Mouse (Mus musculus) cortical plate, adult 2 months (tissue): ENCODE measurements around the gene Sorbs2. TPM values are rescaled to one million over a fixed set of nuclear protein-coding genes. Genes with fewer than 3 reads are reported as not detected.
A peak's percentile ranks its signal among the peaks of the same experiment; 100 is the strongest.

Experiments
- H3K27ac ChIP-seq: fragments of 200-500 bp; 2 replicates; pipeline ENCODE4 v1.5.1; 2012; ENCODE audit warnings: low read length, control low read depth, inconsistent platforms; ENCODE audit not compliant: insufficient read depth
- H3K4me1 ChIP-seq: fragments of 200-500 bp; 2 replicates; pipeline ENCODE4 v1.6.1; 2011; ENCODE audit warnings: low read length; ENCODE audit not compliant: control insufficient read depth, insufficient read depth
- H3K4me3 ChIP-seq: fragments of 200-500 bp; 2 replicates; pipeline ENCODE4 v1.5.1; 2011; ENCODE audit warnings: mild to moderate bottlenecking, low read length, control low read depth; ENCODE audit not compliant: insufficient read depth
- CTCF ChIP-seq: fragments of 200-500 bp; IDR thresholded peaks from 2 replicates; pipeline ENCODE4 v1.5.1; 2011; ENCODE audit warnings: mild to moderate bottlenecking, control low read depth, low read length; ENCODE audit not compliant: insufficient read depth; ENCODE audit errors: extremely low read depth
- POLR2A ChIP-seq: fragments of 200-500 bp; IDR thresholded peaks from 2 replicates; pipeline ENCODE4 v1.6.1; 2011; ENCODE audit warnings: mild to moderate bottlenecking, low read length, control low read depth; ENCODE audit not compliant: insufficient read depth; ENCODE audit errors: extremely low read depth
- polyA plus RNA-seq: library from polyadenylated mRNA; depleted of rRNA; stranded (reverse); fragments of >200 nt; gene quantifications from 2 replicates; pipeline ENCODE4 v1.2.3, GENCODE M21; 2012; rRNA removed

Sorbs2 gene
- polyA plus RNA-seq, 1 experiment, result 136 TPM

DNA sequence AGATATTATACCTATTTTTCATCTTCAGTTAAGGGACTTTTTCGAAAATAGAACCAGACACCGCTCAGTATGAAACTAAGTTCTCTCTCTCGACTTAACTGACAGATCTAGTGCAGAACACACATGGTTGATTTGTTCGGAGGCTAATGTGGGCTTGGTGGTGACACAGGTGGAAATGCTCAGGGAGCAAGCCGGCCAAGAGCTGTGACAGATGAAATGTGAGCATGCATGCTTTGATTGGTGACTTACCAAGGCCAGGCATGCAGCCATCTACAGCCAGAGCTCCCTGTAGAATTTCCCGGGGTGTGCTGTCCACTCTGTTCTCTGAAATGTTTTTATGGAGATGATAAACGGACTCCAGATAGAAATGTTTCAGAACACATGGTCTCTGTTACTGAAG is 364.5 kb downstream of the Sorbs2 start:
- H3K4me1 ChIP-seq, result no peaks in the 10 kb centered on the region
- H3K4me3 ChIP-seq, result no peak overlapping the region
- no peak for TF ChIP-seq CTCF
- no peak for TF ChIP-seq POLR2A

GRCm38 (mm10) chr8:45874945-45875626 is 367.5 kb downstream of the Sorbs2 start:
- TF ChIP-seq POLR2A (no peak), CTCF (no peak)
- H3K4me3 ChIP-seq, result no peak overlapping the region
- H3K4me1 ChIP-seq, result no peaks in the 10 kb centered on the region
- 0 out of 2 replicates have a peak overlapping the region, but pooled peaks have one; percentile 61 for H3K27ac ChIP-seq

More for the DNA sequence above, 364.5 kb downstream of the Sorbs2 start:
- no peak overlapping the region for H3K27ac ChIP-seq

DNA sequence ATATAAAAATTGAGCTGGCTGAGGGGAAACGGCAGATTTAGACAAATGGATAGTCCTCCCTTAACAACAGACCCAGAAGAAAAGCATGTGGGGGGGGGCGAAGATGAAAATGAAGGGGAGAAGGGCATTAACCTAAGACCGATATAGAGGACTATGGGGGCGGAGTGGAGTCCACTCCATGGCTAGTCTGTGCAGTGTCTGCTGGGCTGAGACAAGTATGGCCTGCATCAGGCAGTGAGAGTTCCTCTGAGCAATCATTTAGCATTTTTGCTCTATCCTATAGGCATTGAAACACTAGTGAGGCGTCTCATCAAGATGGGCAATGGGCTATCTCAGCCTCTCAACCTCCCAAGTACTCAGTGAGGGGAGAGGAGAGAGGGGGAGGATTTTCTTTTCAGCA is 368.8 kb downstream of the Sorbs2 start:
- Histone ChIP-seq H3K4me1 (no peaks in the 10 kb centered on the region), H3K4me3 (no peak overlapping the region), H3K27ac (no peak overlapping the region)
- no peak for TF ChIP-seq POLR2A
- TF ChIP-seq CTCF, result no peak

Other genes starting within 250 kb of the Sorbs2 start
- gene F11, start 245.8 kb upstream of the Sorbs2 start, polyA plus RNA-seq, result not detected in 2 replicates
- 0.06 and 0.08 TPM in 2 replicates for gene Klkb1, start 212.9 kb upstream of the Sorbs2 start, polyA plus RNA-seq
- gene Gm45753, start 199.3 kb upstream of the Sorbs2 start, polyA plus RNA-seq, result not detected in 2 replicates
- 5.4 and 5.6 TPM in 2 replicates for gene Cyp4v3, start 174.6 kb upstream of the Sorbs2 start, polyA plus RNA-seq
- gene Fam149a, start 125.5 kb upstream of the Sorbs2 start, polyA plus RNA-seq, result 16.4 and 17.0 TPM in 2 replicates
- gene Tlr3, start 96.7 kb upstream of the Sorbs2 start, polyA plus RNA-seq, result 11.1 and 11.5 TPM in 2 replicates